Comparison of ENCODE assay signal across 33 mouse cellular contexts in genomic region chr13:37838260-37839183, GRCm38 (mm10).
DNase-seq lines count a peak whose midpoint lies in the region; ATAC-seq and TF ChIP-seq lines count a peak whose summit lies in the region.
"Had no signal": no experiment of that assay in that cellular context is flagged by ENCODE, and none has a peak within 500 bp of the region (broad histone marks: within the 10 kb centered on the region; RNA-seq: fewer than 3 reads in every experiment).

No protein-coding gene starts in this region.

- H3K27ac ChIP-seq in liver, embryonic 15.5 days (replicated peaks), result no peak overlapping the region
- H3K27ac ChIP-seq in liver, postnatal 0 days (ENCODE audit: low read depth), result no peak overlapping the region
- H3K27ac ChIP-seq: forebrain, embryonic 12.5 days; heart, adult 2 months; heart, embryonic 13.5 days; hindbrain, embryonic 10.5 days; kidney, embryonic 15.5 days; layer of hippocampus, adult 2 months; limb, embryonic 13.5 days; midbrain, embryonic 12.5 days; stomach, embryonic 15.5 days had no signal

- ATAC-seq in liver, embryonic 15.5 days (ENCODE audit: insufficient read depth), result peak; percentile 18; the same call in 1 of the 2 replicates
- no peak for ATAC-seq in liver, postnatal 0 days
- ATAC-seq: hindbrain, embryonic 16.5 days; lung, postnatal 0 days; Patski had no signal

- DNase-seq in adrenal gland, adult 2 months, result peak; percentile 50
- DNase-seq in adrenal gland, adult 8-10 months, result no peak
- no peak for DNase-seq in liver, postnatal 0 days
- DNase-seq in ZHBTc4 (ENCODE audit: low read depth, low spot score), result peak; percentile 67
- DNase-seq in skeletal muscle tissue, adult 2 months (ENCODE audit: low read depth, low spot score), result peak; percentile 72
- DNase-seq in yolk sac, embryonic 10.5 days (ENCODE audit: low spot score), result no peak
- no peak for DNase-seq in thymus, postnatal 0 days (ENCODE audit: low spot score)
- DNase-seq: adrenal gland, postnatal 10 days; cerebellum, adult 11-12 months; cerebellum, adult 9-11 months; heart, postnatal 14 days; kidney, adult 18-20 months; kidney, postnatal 36 days; lung, adult 18-20 months; right cerebral cortex, postnatal 14 days; thymus, postnatal 14 days had no signal

- H3K4me1 ChIP-seq in liver, embryonic 15.5 days (replicated peaks), result peaks cover 54% of the 10 kb centered on the region
- peaks cover 29% of the 10 kb centered on the region for H3K4me1 ChIP-seq in liver, postnatal 0 days (ENCODE audit: insufficient read depth)
- H3K4me1 ChIP-seq: forebrain, embryonic 12.5 days; midbrain, embryonic 12.5 days had no signal

- H3K9ac ChIP-seq in liver, embryonic 15.5 days, result no peak overlapping the region
- no peak overlapping the region for H3K9ac ChIP-seq in liver, postnatal 0 days (replicated peaks)
- H3K9ac ChIP-seq: forebrain, embryonic 12.5 days; heart, embryonic 13.5 days; kidney, embryonic 15.5 days; limb, embryonic 13.5 days; midbrain, embryonic 12.5 days; stomach, embryonic 15.5 days had no signal

- no peak overlapping the region for H3K4me2 ChIP-seq in liver, embryonic 15.5 days
- H3K4me2 ChIP-seq in liver, postnatal 0 days (ENCODE audit: low read depth, low read length), result no peak overlapping the region
- H3K4me2 ChIP-seq: forebrain, embryonic 12.5 days; heart, embryonic 13.5 days; kidney, embryonic 15.5 days; limb, embryonic 13.5 days; liver, embryonic 11.5 days; midbrain, embryonic 12.5 days; stomach, embryonic 15.5 days had no signal

- WGBS in liver, embryonic 15.5 days (ENCODE audit: insufficient replicate concordance), result 75% methylated on average over 18 of the region's 18 CpGs
- 80% methylated on average over 18 of the region's 18 CpGs for WGBS in liver, postnatal 0 days (ENCODE audit: insufficient replicate concordance)

- no peaks in the 10 kb centered on the region for H3K9me3 ChIP-seq in liver, embryonic 15.5 days (replicated peaks)
- H3K9me3 ChIP-seq in liver, postnatal 0 days (ENCODE audit: low read length), result no peaks in the 10 kb centered on the region
- H3K9me3 ChIP-seq: forebrain, embryonic 12.5 days; G1E; heart, embryonic 13.5 days; hindbrain, embryonic 10.5 days; kidney, embryonic 15.5 days; limb, embryonic 13.5 days; megakaryocyte, embryonic 14.5 days; midbrain, embryonic 12.5 days; stomach, embryonic 15.5 days had no signal

- no peak for TF ChIP-seq CTCF in liver, postnatal 0 days (IDR thresholded peaks at IDR 0.05; ENCODE audit: low read depth)

- H3K36me3 ChIP-seq in liver, embryonic 15.5 days (replicated peaks), result 0 out of 2 replicates have a peak, but pooled peaks cover 6% of the 10 kb centered on the region
- H3K36me3 ChIP-seq in liver, postnatal 0 days (replicated peaks; ENCODE audit: insufficient read depth, low read length), result peaks cover 3% of the 10 kb centered on the region; the same call in 1 of the 2 replicates
- H3K36me3 ChIP-seq: forebrain, embryonic 12.5 days; kidney, embryonic 15.5 days; midbrain, embryonic 12.5 days; stomach, embryonic 15.5 days had no signal

- H3K27me3 ChIP-seq in liver, embryonic 15.5 days, result no peaks in the 10 kb centered on the region
- H3K27me3 ChIP-seq in liver, postnatal 0 days (ENCODE audit: insufficient read depth, low read length), result no peaks in the 10 kb centered on the region
- H3K27me3 ChIP-seq: heart, embryonic 13.5 days; kidney, embryonic 15.5 days; limb, embryonic 13.5 days; megakaryocyte, embryonic 14.5 days; Patski; stomach, embryonic 15.5 days had no signal

- no peak for TF ChIP-seq EP300 in liver, postnatal 0 days (IDR thresholded peaks at IDR 0.05; ENCODE audit: low read depth)

- H3K4me3 ChIP-seq in liver, embryonic 15.5 days (replicated peaks), result no peak overlapping the region
- no peak overlapping the region for H3K4me3 ChIP-seq in liver, postnatal 0 days (ENCODE audit: low read depth, low read length)
- H3K4me3 ChIP-seq: erythroblast, embryonic 14.5 days; forebrain, embryonic 12.5 days; heart, adult 2 months; heart, embryonic 13.5 days; hindbrain, embryonic 10.5 days; kidney, embryonic 15.5 days; layer of hippocampus, adult 2 months; limb, embryonic 13.5 days; megakaryocyte, embryonic 14.5 days; midbrain, embryonic 12.5 days; stomach, embryonic 15.5 days had no signal

Comparison
In these comparisons a context has a peak if more than half of its experiments do, and no peak if none do; other contexts are left out.
1. DNase-seq: peak in adrenal gland, adult 2 months (single experiment), ZHBTc4 (single experiment) and skeletal muscle tissue, adult 2 months (single experiment); none in adrenal gland, adult 8-10 months (single experiment), liver, postnatal 0 days (single experiment), yolk sac, embryonic 10.5 days (single experiment) and thymus, postnatal 0 days (single experiment).